Mouse (Mus musculus) T-helper 1 cell (primary cell): ENCODE results near the gene Hmg20b.

Experiments used
- in situ Hi-C: fragments of 300-600 bp; cut with MboI, MseI; formaldehyde crosslinking; loops from one replicate; pipeline ENCODE4 v1.15.1; 2025; ENCODE audit warnings: high pct_unique_total_duplicates

The Hmg20b gene

DNA sequence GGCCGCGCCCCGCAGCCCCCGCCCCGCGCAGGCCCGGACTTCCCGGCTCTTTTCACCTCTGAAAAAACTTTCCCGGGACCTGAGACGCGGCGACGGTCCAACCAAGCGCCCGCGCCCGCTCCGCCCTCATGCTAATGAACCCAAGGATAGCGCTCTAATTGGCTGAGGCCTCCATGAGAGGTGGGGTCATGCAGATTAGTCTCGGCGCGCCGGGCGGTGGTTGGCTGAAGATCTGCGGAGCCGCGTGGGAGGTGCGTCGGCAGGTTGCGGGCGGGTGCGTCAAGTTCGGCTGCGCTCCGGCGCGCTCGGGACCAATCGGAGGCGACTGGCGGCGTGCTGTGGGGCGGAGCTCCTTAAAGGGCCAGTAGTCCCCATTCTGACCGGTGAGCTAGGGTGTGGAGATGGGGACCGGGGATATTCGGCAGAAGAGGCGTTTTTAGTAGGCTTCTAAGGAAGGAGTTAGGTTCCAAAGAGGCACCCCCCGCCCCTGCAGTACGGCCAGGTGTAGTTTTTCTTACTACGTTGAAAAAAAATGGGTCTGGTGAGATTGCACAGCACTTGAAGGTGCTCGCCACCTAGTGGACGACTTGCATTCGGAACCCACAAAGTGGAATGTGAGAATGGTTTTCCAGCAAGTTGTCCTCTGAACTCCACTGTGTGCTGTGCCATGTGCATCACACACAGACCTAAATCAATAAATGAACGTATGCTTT lies at the start of gene Hmg20b:
Hmg20b (minus strand) TSS at position 130 of the 713 bp plus-strand sequence.
- in situ Hi-C loops, result no loop called here

DNA sequence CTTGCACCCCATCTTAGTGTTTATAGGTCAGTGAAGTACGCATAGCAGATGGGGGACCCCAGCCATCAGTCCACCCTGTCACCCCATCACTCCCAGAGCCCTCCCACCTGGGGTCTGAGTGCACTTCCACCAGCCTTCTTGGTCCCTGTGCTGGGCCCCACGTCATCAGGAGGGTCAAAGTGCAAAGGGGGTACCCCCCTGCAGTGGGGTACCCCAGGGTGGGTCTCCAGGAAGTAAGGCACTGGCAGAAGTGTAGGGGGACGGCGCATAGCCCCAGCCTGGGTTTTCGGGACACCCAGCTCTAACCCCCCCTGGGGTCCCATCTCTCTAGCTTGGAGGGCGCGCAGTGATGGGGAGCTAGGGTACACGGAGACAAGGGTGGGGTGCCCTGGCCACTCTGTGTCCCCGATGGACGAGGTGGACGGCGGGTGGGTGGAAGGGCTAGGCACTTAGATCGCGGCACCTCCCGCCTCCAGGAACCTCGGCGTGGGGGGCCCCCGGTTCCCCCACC lies 49.6 kb upstream of the Hmg20b start:
- in situ Hi-C loops, result loop anchor here (10.0 kb wide), 1 partner anchor 55 kb away; the partner anchor contains the start of gene Nfic

DNA sequence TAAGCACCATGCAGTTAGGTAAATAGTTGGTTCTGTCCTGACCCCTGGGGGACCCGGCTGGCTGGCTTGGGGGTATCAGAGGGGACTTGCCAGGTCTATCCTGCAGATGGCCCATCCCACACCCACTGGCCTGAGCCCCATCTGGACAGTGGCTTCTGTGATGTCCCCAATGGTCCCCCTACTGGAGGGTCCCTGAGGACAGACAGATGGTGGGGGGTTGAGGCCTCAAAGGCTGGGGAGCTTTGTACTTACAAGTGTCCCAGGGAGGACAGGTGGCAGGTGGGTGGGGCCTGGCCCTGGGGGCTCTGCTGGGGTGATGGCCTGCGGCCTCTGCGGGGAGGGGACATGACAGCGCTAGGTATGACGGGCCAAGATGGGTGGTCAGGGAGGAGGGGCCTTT lies 49.0 kb upstream of the Hmg20b start:
- in situ Hi-C loops, result loop anchor here (10.0 kb wide), 1 partner anchor 56 kb away; the partner anchor contains the start of gene Nfic

DNA sequence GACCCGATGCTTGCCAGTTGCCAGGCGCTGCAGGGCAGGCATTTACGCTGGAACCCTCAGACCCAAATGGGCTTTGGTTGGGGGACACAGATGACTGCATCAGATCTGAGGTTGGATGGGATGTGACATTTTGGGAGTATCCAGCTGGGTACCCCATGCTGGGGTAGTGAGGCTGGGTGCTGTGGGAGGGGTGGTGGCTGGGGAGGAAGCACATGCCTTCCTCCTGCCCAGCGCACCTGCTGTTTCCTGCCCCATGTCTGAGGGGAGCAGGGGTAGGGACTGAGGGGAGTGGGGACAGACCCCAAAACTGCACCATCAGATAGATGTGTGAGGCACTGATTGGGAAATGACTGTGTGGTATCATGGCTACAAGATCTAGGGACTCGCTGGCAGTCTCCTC lies 46.5 kb upstream of the Hmg20b start:
- in situ Hi-C loops, result loop anchor here (10.0 kb wide), 1 partner anchor 58 kb away; the partner anchor contains the start of gene Nfic

DNA sequence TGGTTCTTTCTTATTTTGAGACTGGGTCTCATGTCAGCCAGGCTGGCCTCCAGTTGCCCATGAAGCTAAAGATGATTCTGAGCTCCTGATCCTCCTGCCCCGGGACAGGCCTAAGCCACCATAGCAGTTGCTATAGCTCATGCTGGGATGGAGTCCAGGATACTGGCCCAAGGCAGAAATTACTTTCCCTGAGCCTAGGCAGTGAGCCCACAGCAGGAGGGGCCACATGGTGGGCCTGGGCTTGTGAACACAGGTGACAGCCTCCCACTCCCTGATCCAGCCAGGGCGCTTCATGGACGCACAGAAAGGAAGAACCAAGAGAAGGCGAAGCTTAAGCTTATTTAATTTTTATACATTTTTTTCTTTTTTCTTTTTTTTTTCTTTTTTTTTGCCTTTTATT lies 45.6 kb upstream of the Hmg20b start:
- in situ Hi-C loops, result loop anchor here (10.0 kb wide), 1 partner anchor 59 kb away; the partner anchor contains the start of gene Nfic

DNA sequence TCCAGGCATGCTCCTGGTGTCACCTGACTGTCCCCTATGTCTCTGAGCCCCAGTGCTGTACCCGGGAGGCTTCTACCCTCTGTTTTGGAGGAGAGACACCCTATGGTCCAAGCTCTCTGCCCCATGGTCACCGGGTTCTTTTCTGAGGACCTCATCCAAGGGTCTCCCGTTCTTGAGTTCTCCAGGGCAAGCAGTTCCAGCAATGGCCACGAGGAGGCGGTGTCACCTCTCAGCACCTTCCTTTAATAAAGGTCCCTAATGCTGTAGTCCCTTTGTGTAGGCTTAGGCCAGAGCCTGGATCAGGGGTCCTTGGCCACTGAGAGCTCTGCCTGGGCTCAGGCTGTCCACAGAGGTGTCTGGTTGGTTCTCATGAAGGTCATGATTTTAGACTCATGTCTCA lies 44.8 kb upstream of the Hmg20b start:
- in situ Hi-C loops, result loop anchor here (10.0 kb wide), 1 partner anchor 60 kb away; the partner anchor contains the start of gene Nfic

DNA sequence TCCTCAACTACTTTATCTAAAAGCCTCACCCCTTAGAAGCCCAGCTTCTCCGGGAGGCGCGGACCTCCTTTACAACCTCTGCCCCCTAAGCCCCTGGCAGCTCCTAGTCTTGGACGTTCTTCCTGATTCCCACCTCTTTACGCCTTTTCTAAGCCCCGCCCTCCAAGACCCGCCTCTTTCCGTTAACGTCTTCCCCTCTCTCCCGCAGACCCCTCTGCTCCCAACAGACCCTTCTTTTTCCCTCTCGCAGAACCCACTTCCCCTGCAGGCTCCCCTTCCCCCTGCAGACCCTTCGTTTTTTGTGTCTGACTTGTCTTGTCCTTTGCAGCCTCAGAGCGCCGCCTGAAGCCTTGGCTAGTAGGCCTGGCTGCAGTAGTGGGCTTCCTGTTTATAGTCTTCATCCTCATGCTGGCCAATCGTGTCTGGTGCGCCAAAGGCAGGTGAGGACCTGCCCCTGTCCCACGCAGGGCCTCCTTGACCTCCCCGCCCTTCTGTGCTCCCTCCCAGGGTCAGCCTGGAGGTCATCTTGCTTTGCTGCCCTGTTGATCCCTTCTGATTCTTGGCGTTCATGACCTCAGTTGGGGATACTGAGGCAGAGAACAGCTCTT lies 43.3 kb upstream of the Hmg20b start:
- in situ Hi-C loops, result loop anchor here (5.0 to 10.0 kb wide), 2 partner anchors 61 to 139 kb away; partner anchors contain the start of gene Nfic

DNA sequence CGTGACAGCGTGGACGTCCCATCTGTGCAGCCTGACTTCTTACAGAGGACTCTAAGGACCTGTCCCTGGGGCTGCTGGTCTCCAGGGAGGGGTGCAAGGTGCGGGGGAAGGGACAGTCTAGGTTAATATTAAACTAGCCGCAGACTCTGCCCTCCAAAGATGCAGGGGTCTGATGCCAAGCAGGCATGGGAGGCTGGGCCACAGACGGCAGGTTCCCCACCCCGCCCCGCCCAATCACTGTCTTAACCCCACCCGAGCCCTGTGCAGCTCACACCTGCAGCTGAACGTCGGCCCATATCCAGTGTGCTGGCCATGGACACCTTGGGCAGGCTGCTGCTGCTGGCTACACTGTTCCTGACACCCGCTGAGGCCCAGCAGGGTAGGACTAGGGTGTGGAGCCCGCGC lies 42.5 kb upstream of the Hmg20b start, which contains the start of gene Smim24:
Smim24 (plus strand) TSS at position 271 of the 405 bp plus-strand sequence.
- in situ Hi-C loops, result loop anchor here (5.0 to 10.0 kb wide), 2 partner anchors 62 to 140 kb away; partner anchors contain the start of gene Nfic

DNA sequence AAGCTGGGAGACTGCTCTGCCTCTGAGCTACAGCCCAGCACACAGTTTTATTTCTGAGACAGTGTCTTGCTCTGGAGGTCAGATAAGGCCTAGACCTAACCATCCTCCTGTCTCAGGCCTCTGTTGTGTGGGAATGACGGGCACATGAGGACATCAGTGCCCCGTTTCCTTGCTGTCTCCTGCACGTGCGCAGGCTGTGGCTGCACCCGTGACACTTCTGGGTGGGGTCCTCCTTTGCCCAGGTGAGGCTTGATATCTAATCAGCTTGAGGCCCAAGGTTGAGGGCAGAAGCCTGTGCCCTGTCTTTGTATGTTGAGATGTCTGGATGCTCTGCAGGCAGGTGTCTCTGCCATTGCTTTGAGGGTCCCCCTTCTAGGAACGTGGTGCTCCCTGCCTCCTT lies 42.0 kb upstream of the Hmg20b start:
- in situ Hi-C loops, result loop anchor here (5.0 to 10.0 kb wide), 2 partner anchors 63 to 140 kb away; partner anchors contain the start of gene Nfic

DNA sequence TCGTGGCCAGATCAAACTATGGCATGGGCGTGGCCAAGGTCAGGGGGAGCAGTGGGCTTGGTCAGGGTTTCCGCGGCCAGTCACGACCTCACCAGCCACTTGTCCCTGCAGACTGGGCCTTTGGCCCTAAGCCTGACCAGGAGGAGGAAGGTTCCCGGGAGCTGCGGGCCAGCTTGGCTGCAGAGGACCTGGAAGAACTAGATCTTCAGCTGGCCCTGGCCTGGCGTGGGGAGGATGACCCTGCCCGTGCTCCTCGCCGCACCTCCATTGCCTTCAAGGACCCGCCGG lies 40.3 kb upstream of the Hmg20b start:
- in situ Hi-C loops, result loop anchor here (5.0 to 10.0 kb wide), 2 partner anchors 64 to 142 kb away; partner anchors contain the start of gene Nfic

DNA sequence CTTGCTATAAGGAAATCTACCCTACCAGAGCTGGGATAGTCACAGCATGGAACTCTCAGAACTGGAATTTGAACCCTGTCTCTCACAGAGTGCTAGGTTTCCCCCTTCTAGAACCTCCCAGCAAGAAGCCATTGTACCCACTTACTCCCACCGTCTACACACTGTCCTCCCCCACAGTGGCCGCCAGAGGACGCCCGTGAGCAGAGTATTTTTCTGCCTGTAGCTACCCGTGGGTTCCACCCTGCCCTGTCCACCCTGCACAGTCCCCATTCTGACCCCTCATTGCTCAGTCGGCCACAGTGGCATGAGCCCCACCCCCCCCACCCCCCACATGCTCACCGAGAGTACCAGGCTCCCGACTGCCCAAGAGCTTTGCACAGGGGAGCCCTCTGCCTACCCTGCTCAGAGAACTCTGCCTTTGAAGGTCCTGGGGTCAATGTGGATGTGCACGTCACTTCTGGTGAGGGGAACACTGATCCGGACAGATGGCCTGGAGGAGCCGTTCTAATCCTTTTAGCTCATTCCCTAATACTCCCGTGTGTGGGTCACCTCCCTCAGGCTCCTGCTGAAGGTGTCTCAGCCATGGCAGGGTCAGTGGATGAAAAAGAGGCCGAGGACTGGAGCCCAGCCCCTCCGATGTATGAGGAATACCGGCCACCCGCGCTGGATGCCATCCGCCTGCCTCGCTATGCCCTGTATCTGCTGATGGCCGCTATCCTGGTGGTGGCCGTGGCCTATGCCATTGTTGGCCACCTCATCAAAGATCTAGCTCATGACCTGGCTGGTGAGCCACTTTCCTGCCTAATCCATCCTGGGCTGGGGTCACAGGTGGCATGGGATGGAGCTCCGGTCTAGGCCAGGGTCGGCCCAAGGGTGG lies 39.8 kb upstream of the Hmg20b start:
- in situ Hi-C loops, result loop anchor here (5.0 to 10.0 kb wide), 2 partner anchors 65 to 142 kb away; partner anchors contain the start of gene Nfic

DNA sequence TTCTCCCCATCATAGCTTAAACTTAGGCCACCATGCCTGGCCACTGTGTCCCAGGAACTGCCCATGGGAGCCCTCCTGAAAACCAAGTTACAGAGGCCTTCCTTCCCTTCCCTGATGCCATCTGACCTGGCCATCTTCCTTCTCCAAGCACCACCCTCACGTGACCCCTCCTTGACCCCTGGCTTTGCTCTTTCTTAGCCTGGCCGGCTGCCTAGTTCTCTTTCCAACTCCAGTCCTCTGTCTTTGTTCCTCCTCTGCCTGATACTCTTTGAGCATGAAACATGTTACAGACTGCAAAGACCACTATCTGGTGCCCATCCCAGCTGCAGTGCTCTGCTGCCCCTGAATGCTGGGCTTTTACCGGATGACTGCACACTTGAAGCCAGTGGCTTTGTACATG lies 39.1 kb upstream of the Hmg20b start:
- in situ Hi-C loops, result no loop called here

DNA sequence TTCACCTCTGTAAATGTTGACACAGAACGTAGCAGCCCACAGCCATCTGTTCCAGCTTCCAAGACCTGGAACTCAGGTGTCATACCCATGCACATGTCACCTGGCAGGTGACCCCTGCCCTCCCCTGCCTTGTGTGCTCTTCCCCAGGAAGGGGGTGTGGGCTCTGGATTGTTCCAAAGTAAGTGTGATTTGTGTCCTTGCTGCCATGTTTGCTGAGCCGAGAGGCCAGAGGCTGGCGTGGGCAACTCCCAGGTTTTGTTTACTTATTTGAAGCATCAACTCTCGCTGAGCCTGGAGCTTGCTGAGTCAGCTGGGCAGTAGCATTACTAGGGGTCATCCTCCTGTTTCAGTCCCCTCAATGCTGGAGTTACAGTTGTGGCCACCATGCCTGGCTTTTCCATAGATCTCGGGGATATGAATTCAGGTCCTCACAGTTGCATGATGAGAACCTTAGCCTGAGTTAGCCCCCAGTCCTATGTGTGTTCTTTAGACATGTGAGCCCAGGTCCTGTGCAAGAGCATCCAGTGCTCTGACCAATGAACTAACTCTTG lies 38.3 kb upstream of the Hmg20b start, which contains the start of gene Gm48552:
Gm48552 (plus strand) TSS at position 501 of the 551 bp plus-strand sequence.
- in situ Hi-C loops, result no loop called here

DNA sequence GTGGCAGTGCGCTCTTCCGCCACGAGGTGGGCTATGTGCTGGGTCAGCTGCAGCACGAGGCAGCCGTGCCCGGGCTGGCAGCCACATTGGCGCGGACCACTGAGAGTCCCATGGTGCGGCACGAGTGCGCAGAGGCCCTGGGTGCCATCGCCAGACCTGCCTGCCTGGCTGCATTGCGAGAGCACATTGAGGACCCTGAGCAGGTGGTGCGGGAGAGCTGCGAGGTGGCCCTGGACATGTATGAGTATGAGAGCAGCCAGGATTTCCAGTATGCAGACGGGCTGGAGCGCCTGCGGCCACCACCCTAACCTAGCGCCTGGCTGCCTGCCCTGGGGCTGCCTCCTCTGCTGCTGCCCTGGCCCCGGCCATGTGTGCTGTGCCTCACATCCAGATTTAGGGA lies 37.4 kb upstream of the Hmg20b start:
- in situ Hi-C loops, result no loop called here

DNA sequence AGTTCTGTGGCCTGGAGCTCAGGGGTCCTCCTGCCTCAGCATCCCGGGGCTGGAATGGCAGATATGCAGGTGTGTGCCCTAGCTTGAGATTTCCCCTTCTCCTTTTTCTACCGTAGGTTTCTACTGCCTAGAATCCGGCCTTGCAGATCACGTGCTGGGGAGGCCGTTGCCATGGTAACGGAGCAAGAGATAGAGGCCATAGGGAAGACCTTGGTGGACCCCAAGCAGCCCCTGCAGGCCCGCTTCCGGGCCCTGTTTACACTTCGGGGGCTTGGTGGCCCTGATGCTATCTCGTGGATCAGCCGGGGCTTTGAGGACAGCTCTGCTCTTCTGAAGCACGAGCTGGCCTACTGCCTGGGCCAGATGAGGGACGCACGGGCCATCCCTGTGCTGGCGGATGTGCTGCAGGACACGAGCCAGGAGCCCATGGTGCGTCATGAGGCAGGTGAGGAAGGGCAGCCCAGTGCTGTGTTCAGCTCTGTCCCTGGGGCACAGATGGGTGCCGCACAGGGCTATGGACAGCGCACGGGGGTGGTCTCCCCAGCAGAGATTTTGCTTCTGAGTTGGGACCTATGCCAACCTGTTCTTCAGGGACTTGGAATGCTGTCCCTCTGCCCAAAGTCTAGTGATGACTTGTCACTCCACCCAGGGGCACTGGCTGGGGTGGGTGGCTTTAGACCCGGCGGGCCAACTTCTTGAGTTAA lies 35.5 kb upstream of the Hmg20b start:
- in situ Hi-C loops, result no loop called here

DNA sequence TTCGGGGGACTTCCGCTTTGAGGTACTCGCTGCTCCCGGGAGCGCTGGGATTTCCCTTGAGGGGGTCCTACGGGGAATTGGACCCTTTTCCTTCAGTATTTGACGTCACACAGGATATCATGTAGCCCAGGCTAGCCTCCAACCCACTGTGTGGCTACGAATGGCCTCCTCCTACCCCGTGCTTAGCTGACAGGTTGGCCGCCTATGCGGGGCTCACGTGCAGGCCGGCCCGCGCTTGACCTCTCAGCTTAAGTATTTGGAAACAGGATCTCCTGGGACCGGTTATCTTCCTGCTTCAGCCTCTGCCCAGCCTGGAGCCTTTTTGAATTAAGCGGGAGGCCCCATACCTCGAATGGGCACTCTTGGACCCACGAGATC lies 34.3 kb upstream of the Hmg20b start:
- in situ Hi-C loops, result no loop called here

DNA sequence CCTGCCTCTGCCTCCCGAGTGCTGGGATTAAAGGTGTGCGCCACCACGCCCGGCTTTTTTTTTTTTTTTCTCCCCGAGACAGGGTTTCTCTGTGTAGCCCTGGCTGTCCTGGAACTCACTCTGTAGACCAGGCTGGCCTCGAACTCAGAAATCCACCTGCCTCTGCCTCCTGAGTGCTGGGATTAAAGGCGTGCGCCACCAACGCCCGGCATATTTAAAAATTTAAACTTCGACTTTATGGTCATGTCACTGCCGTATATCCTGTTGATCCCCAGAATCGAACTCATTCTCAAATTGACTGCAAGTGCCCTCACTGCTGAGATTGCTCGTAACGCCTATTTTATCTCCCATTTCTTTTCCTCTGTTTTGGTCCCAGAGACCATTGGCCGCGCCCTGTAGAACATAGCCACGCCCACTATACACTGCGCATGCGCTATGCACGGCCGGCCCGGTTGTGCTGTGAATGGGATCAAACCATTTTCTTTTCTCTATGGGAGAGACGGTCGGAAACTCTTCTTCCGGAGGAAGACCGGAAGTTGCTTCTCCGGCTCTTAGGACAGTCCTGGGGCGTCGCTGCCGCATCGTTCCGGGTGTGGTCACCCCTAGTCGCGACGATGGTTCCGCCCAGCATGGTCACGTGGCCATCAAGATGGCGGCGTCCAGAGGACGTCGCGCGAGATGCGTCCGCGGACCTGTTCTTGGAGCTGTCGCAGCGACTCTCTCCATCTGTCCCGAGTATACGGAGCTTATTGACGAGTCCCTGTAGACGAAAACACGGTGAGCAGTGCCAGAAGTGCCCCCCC lies 33.7 kb upstream of the Hmg20b start, which contains the start of the genes Dohh and Gm48551:
Dohh (plus strand) TSS at position 627 of the 803 bp plus-strand sequence.
Gm48551 (plus strand) TSS at position 665 of the 803 bp plus-strand sequence.
- in situ Hi-C loops, result no loop called here

DNA sequence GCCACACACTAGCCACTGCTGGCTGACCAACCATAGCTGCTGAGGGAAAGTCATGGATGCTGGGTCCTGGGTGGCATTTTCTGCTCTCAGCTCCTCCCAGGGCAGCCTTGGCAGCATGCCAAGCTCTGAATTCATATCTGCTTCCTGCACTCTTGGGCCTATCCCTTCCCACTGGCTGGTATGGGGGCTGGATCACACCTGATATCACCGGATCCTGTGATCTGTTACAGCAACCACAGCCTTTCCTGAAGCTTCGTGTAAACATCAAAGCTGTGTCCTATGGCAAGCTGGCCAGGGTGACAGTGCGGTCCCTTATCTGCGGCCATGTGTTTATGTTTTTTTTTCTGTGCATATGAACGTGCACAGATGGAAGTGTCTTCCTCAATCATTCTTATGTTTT lies 31.8 kb upstream of the Hmg20b start:
- in situ Hi-C loops, result no loop called here

DNA sequence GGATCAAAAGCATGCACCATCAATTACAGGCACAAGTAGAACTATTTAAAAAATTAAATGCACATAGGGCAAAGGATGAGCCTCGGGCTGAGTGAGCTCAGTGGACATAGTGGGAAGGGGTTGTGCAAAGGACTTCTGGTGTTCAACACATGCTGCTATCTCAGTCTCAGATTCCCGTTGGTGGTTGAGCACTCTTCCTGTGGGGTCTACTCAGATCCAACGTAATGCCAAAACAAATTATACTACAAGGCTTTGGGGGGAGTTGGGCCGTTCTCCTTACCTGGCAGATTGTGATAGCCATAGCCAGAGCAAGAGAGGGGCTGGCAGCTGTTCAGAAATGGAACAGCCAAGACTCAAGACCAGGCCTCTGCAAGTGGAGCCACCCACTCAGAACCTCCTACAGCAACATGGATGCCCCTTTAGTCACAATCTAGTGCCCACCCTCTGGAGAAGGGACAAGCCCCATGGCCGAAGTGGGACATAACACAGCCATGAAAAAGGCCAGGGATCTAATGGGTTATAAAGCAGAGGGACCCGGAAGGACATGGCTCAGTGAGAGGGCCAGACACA lies 29.6 kb upstream of the Hmg20b start:
- in situ Hi-C loops, result loop anchor here (10.0 kb wide), 1 partner anchor 555 kb away; the partner anchor contains the start of gene Oaz1
